Mouse (Mus musculus) lung, adult 2 months (tissue): ENCODE results near the gene Susd4.

Experiments
- CTCF ChIP-seq: fragments of 200-500 bp; IDR thresholded peaks from 2 replicates; pipeline ENCODE4 v1.5.1; 2011; ENCODE audit warnings: mild to moderate bottlenecking, low read length, control low read depth; ENCODE audit not compliant: insufficient read depth
- POLR2A ChIP-seq: fragments of 200-500 bp; IDR thresholded peaks from 2 replicates; pipeline ENCODE4 v1.6.1; 2011; ENCODE audit warnings: low read depth, mild to moderate bottlenecking, control low read depth, low read length, borderline replicate concordance; ENCODE audit errors: extremely low read depth

GRCm38 (mm10) chr1:182778225-182778624 lies 14.6 kb downstream of the Susd4 start:
- TF ChIP-seq CTCF (no peak), POLR2A (no peak)
